8 mouse cellular contexts compared by ENCODE assay signal in the genomic region with DNA sequence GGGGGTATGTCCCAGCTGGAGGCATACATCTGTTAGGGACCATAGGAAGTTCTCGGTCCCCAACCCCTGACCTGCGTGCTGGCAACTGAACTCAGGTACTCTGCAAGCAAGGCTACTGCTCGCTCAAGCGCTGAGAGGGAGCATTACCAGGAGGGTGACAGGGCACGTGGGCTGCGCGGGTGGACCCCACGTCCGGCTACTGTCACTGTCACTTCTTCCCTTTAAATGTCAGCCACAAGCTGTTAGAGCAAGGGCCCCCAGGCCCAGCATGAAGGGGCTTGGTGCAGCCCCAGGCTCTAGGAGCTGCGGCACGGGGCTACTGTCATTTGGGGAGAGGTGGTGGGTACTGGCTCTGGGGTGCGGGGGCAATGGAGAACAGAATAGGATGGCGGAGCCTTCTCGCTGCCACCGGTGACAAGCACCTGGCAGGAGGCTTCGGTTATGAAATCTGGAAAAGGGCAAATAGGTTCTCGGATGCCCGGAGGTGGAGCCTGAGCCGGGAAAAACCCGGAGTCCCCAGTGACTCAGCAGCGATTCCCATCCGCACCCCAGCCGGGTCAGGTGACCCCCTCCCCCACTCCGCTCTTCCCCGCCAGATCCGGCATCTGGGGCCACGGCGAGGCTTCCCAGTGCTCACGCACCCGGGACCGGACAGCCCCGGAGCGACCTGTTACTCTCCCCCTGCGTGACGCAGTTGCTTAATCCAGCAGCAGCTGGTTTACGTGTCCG. TPM values are rescaled to one million over a fixed set of nuclear protein-coding genes. Genes with fewer than 3 reads are reported as not detected.
DNase-seq lines count a peak whose midpoint lies in the region; ATAC-seq lines count a peak whose summit lies in the region.
"Had no signal": no experiment of that assay in that cellular context is flagged by ENCODE, and none has a peak within 500 bp of the region (broad histone marks: within the 10 kb centered on the region; RNA-seq: fewer than 3 reads in every experiment).

No protein-coding gene starts in this region.

- no peaks in the 10 kb centered on the region for H3K9me3 ChIP-seq in heart, embryonic 16.5 days (replicated peaks; ENCODE audit: control insufficient read depth, low read length)
- no peaks in the 10 kb centered on the region for H3K9me3 ChIP-seq in limb, embryonic 12.5 days
- H3K9me3 ChIP-seq in midbrain, embryonic 13.5 days: no peaks in the 10 kb centered on the region

- H3K27ac ChIP-seq in heart, embryonic 16.5 days (ENCODE audit: low read length): no peak overlapping the region
- no peak overlapping the region for H3K27ac ChIP-seq in limb, embryonic 12.5 days
- no peak overlapping the region for H3K27ac ChIP-seq in midbrain, embryonic 13.5 days

- 10% methylated on average over 37 of the region's 37 CpGs for WGBS in heart, embryonic 16.5 days
- 10% methylated on average over 37 of the region's 37 CpGs for WGBS in limb, embryonic 12.5 days
- WGBS in midbrain, embryonic 13.5 days: 10% methylated on average over 37 of the region's 37 CpGs

- peaks cover 21% of the 10 kb centered on the region for H3K4me1 ChIP-seq in heart, embryonic 16.5 days (ENCODE audit: control insufficient read depth, insufficient read depth, low read length)
- peaks cover 12% of the 10 kb centered on the region for H3K4me1 ChIP-seq in limb, embryonic 12.5 days (replicated peaks)
- peaks cover 7% of the 10 kb centered on the region for H3K4me1 ChIP-seq in midbrain, embryonic 13.5 days (replicated peaks)

- peak overlapping the region; percentile 68 for H3K9ac ChIP-seq in heart, embryonic 16.5 days (ENCODE audit: low read length)
- H3K9ac ChIP-seq in limb, embryonic 12.5 days (replicated peaks): 0 out of 2 replicates have a peak overlapping the region, but pooled peaks have one; percentile 18
- H3K9ac ChIP-seq in midbrain, embryonic 13.5 days (replicated peaks): peak overlapping the region; percentile 21; the same call in 1 of the 2 replicates

- H3K36me3 ChIP-seq in heart, embryonic 16.5 days (ENCODE audit: control insufficient read depth, insufficient read depth): no peaks in the 10 kb centered on the region
- H3K36me3 ChIP-seq in limb, embryonic 12.5 days: no peaks in the 10 kb centered on the region
- no peaks in the 10 kb centered on the region for H3K36me3 ChIP-seq in midbrain, embryonic 13.5 days

- no peak for ATAC-seq in heart, embryonic 16.5 days (replicated peaks; ENCODE audit: extremely low read depth, insufficient read depth, low FRiP score)
- no peak for ATAC-seq in limb, embryonic 12.5 days (ENCODE audit: insufficient number of reproducible peaks, insufficient read depth, low FRiP score, low TSS enrichment, low read depth)
- no peak for ATAC-seq in midbrain, embryonic 13.5 days

- H3K4me2 ChIP-seq in heart, embryonic 16.5 days (ENCODE audit: low read depth, low read length): peak overlapping the region; percentile 88
- H3K4me2 ChIP-seq in limb, embryonic 12.5 days: peak overlapping the region; percentile 50
- H3K4me2 ChIP-seq in midbrain, embryonic 13.5 days (replicated peaks): 0 out of 2 replicates have a peak overlapping the region, but pooled peaks have one; percentile 16

- H3K4me3 ChIP-seq in heart, embryonic 16.5 days (ENCODE audit: low read length): peak overlapping the region; percentile 48
- peak overlapping the region; percentile 19 for H3K4me3 ChIP-seq in limb, embryonic 12.5 days (replicated peaks)
- peak overlapping the region; percentile 20 for H3K4me3 ChIP-seq in midbrain, embryonic 13.5 days (replicated peaks)

- DNase-seq in urinary bladder, adult 2 months (ENCODE audit: low spot score): peak; percentile 41
- DNase-seq in urinary bladder, postnatal 4 days (ENCODE audit: low spot score in 2 of 2): no peak
- peak; percentile 44 to 62 for DNase-seq in cerebellum, postnatal 36 days
- DNase-seq in layer of hippocampus, postnatal 14 days (ENCODE audit: low spot score in 2 of 2): no peak

- H3K27me3 ChIP-seq in heart, embryonic 16.5 days (ENCODE audit: control insufficient read depth, insufficient read depth, low read length): peaks cover 5% of the 10 kb centered on the region; the same call in 1 of the 2 replicates
- H3K27me3 ChIP-seq in limb, embryonic 12.5 days: peaks cover 67% of the 10 kb centered on the region
- H3K27me3 ChIP-seq in midbrain, embryonic 13.5 days: peaks cover 55% of the 10 kb centered on the region

RNA-seq across cellular contexts. Expression of gene Gng7, which starts 29.3 kb away (rescaled TPM):
- 4.2 and 5.4 TPM in 2 replicates for polyA plus RNA-seq in urinary bladder, adult 2 months (2012; rRNA removed)
- polyA plus RNA-seq in heart, embryonic 16.5 days (2015; fragmentation: Nextera tagmentation; extraction: Ambion mirVana): 1.4 TPM in 2 replicates
- polyA plus RNA-seq in limb, embryonic 12.5 days (2016; fragmentation: Nextera tagmentation; extraction: Ambion mirVana): 6.2 and 6.4 TPM in 2 replicates
- 10.4 and 10.9 TPM in 2 replicates for polyA plus RNA-seq in midbrain, embryonic 13.5 days (2015; fragmentation: Nextera tagmentation; extraction: Ambion mirVana)
- total RNA-seq in layer of hippocampus, postnatal 14 days (2021): 100 to 1,000 TPM; 170 to 173 TPM

RNA-seq across cellular contexts. Expression of gene Diras1, which starts 40.1 kb away (rescaled TPM):
- polyA plus RNA-seq in urinary bladder, adult 2 months (2012; rRNA removed): 0.12 and 0.17 TPM in 2 replicates
- 0.06 and 0.09 TPM in 2 replicates for polyA plus RNA-seq in heart, embryonic 16.5 days (2015; fragmentation: Nextera tagmentation; extraction: Ambion mirVana)
- polyA plus RNA-seq in limb, embryonic 12.5 days (2016; fragmentation: Nextera tagmentation; extraction: Ambion mirVana): 0.33 TPM in 1 of 2 replicates, not detected in the other
- polyA plus RNA-seq in midbrain, embryonic 13.5 days (2015; fragmentation: Nextera tagmentation; extraction: Ambion mirVana): 30.9 and 34.3 TPM in 2 replicates
- 100 to 1,000 TPM; 100 to 105 TPM for total RNA-seq in layer of hippocampus, postnatal 14 days (2021)
- polyA plus RNA-seq: gonadal fat pad, adult 2 months had no signal

RNA-seq across cellular contexts. Expression of gene Slc39a3, which starts 51.8 kb away (rescaled TPM):
- 25.3 and 29.3 TPM in 2 replicates for polyA plus RNA-seq in urinary bladder, adult 2 months (2012; rRNA removed)
- 9.6 and 10.8 TPM in 2 replicates for polyA plus RNA-seq in heart, embryonic 16.5 days (2015; fragmentation: Nextera tagmentation; extraction: Ambion mirVana)
- 17.0 and 17.6 TPM in 2 replicates for polyA plus RNA-seq in limb, embryonic 12.5 days (2016; fragmentation: Nextera tagmentation; extraction: Ambion mirVana)
- polyA plus RNA-seq in midbrain, embryonic 13.5 days (2015; fragmentation: Nextera tagmentation; extraction: Ambion mirVana): 43.5 and 45.7 TPM in 2 replicates
- total RNA-seq in layer of hippocampus, postnatal 14 days (2021): 10 to 100 TPM; 63.9 to 70.2 TPM

RNA-seq across cellular contexts. Expression of gene Gadd45b, which starts 55.5 kb away (rescaled TPM):
- polyA plus RNA-seq in urinary bladder, adult 2 months (2012; rRNA removed): 17.9 and 29.9 TPM in 2 replicates
- polyA plus RNA-seq in heart, embryonic 16.5 days (2015; fragmentation: Nextera tagmentation; extraction: Ambion mirVana): 33.6 and 34.3 TPM in 2 replicates
- 19.4 and 20.6 TPM in 2 replicates for polyA plus RNA-seq in limb, embryonic 12.5 days (2016; fragmentation: Nextera tagmentation; extraction: Ambion mirVana)
- polyA plus RNA-seq in midbrain, embryonic 13.5 days (2015; fragmentation: Nextera tagmentation; extraction: Ambion mirVana): 4.0 and 4.9 TPM in 2 replicates
- total RNA-seq in layer of hippocampus, postnatal 14 days (2021): 10 to 100 TPM; 14.0 to 17.6 TPM

Comparison
In these comparisons a context has a peak if more than half of its experiments do, and no peak if none do; other contexts are left out.
1. DNase-seq: peak in urinary bladder, adult 2 months (single experiment) and cerebellum, postnatal 36 days (2 of 2); none in urinary bladder, postnatal 4 days (0 of 2) and layer of hippocampus, postnatal 14 days (0 of 2).
2. H3K4me2 ChIP-seq: peak in every context shown above with its lines; median percentile 88 in heart, embryonic 16.5 days; 50 in limb, embryonic 12.5 days; 16 in midbrain, embryonic 13.5 days.
3. H3K9ac ChIP-seq: peak in every context shown above with its lines; median percentile 68 in heart, embryonic 16.5 days; 21 in midbrain, embryonic 13.5 days; 18 in limb, embryonic 12.5 days.
4. RNA of gene Diras1, which starts 40.1 kb away (polyA plus RNA-seq): 30.9 to 34.3 TPM in midbrain, embryonic 13.5 days; 0.33 TPM in limb, embryonic 12.5 days, 0.12 to 0.17 TPM in urinary bladder, adult 2 months and 0.06 to 0.09 TPM in heart, embryonic 16.5 days; every median in the first group is over 10 times any median in the second.
5. Peak in every context shown above with its lines, with median percentiles within 50 percentile points of each other: H3K4me3 ChIP-seq.